Mouse (Mus musculus): ENCODE results near the gene Gdpd5.

DNA sequence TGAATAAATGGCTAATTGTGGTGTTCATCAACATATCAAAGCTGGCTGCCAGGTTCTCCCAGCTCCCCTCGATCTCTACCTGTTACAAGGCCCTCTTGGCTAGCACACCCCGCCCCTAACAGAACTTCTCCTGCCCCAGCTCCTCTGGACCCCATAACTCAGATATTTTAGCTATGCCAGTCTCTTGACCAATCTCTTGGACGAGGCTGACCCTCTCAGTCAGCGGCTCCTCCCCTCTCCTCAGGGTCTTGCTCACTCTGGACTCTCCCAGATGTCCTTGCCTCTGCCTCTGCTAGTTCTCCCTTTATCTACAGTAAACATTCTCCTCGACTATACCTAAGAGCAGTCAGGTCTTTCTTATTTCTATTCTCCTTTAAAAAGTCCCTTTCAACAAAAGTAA is 119.4 kb downstream of the Gdpd5 start:
- TF ChIP-seq EP300 (IDR thresholded peaks at IDR 0.05; ENCODE audit: insufficient read depth, low read depth, low read length) (no peak), POLR2A (IDR thresholded peaks at IDR 0.05; ENCODE audit: insufficient read depth, low read depth, low read length) (no peak)
